Mouse (Mus musculus) mature B cell (primary cell): ENCODE data around the gene Syt7.

ENCODE experiments used
- in situ Hi-C: fragments of 300-500 bp; cut with MboI; formaldehyde crosslinking; loops from 2 replicates; pipeline ENCODE4 v1.14.3; 2019

Gene Syt7

DNA sequence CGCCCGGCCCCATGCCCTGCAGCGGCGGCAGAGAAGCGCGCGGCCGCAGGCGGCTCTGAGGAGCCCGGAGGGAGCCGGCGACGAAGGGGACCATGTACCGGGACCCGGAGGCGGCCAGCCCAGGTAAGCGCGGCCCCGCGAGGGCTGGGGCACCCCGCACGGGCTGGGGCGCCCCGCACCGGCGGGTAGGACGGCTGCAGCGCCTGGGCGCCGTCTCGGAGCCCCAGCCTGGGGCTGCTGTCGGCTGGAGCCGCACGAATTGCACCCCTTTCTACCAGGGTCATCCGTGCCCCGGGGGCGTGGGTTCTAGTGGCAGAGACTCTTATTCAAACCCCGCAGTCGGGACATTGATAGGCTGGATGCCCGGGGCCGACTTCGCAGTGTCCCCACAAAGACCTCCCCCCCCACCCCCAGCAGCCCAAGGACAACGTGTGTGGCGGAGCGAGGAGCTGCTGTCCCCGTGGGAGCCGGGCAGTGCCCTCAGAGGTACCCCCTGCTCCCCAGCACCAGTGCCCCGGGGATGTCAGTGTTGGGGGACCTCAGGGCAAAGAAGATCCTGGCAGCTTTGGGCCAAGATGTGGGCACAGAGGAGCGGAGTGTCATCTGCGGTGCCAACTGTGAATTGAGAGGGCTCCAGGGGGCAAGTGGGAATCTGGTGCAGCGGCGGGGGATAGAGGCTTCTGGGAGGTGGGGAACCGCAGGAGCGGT lies 655 bp downstream of the Syt7 start:
- in situ Hi-C loops: no loop called here

- in situ Hi-C loops: no loop called here
Measured at GRCm38 (mm10) chr19:10390099-10390680, 1.3 kb downstream of the Syt7 start.

DNA sequence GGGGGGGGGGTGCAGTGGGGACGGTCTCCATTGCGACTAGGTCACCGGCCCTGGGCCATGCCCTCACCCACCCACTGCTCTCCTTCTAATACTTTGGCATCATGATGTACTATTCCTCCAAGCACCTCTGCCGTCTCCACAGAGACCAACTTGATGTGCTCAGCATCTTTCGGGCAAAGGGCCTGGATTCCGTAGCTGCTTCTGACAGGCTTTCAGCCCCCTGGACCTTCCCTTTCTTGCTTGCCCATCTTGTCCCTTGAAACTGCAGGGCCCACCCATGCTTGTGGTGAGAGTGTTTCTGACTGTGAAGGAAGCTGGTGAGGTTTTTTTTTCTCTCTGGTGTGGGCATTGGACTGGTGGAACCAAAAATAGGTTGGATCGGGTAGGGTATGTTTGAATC lies 2.1 kb downstream of the Syt7 start:
- in situ Hi-C loops: no loop called here

DNA sequence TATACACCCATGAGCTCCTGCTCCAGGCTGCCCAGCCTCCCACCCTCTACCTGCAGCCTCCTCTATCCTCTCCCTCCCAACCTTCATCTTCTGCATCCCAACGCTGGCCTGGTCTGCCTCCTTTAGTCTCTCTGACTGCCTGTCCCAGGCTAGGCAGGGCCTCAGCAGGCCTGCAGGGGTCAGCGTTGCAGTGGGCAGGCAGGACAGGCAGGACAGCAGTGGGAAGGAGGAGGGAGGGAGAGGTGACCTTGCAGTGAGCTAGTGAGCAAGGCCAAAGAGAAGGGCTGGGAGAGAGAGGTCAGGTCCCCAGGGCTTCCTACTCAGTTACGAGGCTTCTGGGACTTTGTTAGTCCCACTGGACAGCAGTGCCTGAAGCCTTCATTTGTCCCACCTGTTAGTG lies 3.1 kb downstream of the Syt7 start:
- in situ Hi-C loops: no loop called here

- in situ Hi-C loops: no loop called here
Measured at GRCm38 (mm10) chr19:10393471-10393870, 4.6 kb downstream of the Syt7 start.

- in situ Hi-C loops: no loop called here
Measured at GRCm38 (mm10) chr19:10393874-10394500, 5.1 kb downstream of the Syt7 start.

DNA sequence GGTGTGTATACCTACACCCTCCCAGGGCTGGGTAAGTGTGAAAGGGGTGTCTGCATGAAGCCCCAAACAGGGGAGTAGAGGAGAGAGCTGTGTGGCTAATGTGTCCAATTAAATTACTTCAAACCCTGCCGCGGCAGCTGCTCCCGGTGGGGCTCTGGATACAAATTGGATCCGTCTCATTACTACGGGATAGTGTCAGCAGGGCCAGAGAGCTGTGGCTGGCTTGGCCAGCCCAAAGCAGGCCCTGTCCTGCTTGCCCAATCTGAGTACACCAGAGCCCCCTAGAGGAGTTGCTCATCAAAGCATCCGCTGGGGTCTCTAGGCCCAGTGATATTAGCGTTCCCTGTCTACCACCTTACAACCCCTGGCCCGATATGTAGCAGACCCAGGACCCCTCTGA lies 6.3 kb downstream of the Syt7 start:
- in situ Hi-C loops: no loop called here

DNA sequence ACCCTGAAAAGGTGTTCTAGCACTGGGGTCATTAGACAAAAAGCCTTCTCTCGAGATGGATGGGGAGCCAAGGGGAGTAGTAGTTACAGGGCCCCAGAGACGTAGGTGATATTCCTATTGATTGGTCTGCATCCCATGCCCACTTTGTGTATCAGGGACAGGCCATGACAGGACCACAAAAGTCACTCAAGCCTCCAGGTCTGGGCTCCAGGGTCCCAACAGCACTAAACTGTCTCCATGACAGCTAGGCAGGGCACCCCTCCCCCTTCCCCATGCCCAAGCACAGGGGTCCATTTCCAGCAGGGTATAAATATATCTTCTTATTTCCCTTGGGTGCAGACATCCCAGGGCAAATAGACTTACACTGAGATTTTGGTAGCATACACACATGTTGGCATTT lies 8.1 kb downstream of the Syt7 start:
- in situ Hi-C loops: no loop called here

GRCm38 (mm10) chr19:10397479-10398153 lies 8.7 kb downstream of the Syt7 start:
- in situ Hi-C loops: no loop called here

DNA sequence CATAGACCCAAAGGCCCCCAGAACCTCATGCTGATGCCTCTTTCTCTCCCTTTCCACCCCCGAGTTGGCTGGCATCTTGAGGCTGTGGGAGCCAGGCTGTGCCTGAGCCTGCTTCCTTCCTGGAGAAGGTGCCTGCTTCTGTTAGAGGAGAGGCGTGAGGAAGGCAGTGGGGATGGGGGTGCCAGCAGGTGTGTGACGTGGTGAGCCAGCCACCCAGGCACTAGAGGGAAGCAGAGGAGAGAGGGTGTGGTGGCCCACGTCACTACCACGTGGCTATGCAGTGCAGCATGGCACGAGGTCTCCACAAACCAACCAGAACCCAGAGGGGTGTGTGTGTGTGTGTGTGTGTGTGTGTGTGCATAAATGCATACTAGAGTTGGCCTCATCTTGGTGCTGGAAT lies 9.4 kb downstream of the Syt7 start:
- in situ Hi-C loops: no loop called here

DNA sequence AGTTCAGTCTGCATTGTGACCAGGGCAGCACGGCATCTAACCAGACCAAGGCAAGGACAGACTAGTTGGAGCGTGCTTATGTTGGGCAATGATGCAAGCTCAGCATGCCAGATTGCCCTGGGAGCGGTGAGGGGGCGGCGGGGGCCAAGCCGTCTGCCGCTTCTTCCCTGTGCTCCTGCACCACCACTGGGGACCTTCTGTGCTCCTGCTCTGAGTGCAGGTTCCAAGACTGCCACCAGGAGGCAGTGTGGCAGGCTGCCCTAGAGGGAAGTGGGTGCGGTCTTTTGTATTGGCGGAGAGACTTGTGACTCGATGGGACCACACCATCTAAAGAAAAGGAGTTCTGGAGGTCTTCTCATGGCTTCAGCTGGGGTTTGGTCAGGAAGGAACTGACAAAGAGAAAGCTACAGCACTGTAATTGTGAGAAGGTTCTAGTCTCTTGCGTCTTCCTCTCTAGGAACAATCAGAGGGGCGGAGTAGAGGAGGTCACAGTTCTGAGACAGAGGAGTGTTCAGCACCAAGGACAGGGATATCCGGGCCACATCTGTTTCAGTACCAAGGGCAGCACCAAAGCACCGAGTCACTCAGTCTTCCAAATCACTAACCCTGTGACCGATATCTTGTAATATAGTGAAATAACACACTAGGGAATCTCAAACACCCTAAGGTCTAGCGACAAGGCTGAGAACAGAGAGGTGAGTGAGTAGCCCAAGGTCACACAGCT lies 14.0 kb downstream of the Syt7 start:
- in situ Hi-C loops: no loop called here

DNA sequence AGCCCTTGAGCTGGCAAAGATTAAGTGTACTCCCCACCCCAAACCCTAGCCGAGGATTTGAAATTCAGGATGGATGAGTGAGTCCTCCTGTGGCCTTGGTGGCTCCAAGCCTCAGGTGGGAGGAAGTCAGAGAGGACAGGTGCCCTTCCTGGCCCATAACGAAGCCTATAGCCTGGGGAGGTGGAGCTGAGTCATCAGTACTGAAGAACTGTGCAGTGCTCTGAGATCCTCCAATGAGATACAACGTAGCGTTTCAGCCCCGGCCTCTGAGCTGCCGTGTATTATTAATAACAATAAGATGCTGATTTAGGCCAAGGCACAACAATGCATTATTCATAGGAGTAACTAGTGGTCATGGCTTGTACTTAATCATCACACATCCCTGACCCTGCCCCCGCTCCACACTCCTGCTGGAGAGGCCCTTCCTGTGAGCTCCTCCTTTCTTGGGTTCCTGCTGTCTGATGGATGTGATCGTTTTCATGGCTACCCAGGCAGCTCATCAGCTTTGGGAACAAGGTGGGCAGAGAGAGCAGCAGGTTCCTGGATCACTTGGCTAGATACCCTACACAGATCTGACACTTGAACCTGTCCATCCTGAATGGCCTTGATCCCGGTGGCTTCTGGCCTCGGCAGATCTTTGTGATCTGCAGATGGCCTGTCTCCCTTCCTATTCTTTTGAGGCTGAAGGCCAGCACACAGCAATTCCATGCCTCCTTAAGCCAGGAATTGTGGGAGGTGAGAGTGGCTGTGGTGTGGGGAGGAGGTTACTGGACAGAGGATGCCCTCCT lies 14.9 kb downstream of the Syt7 start:
- in situ Hi-C loops: no loop called here

GRCm38 (mm10) chr19:10404424-10404823 lies 15.5 kb downstream of the Syt7 start:
- in situ Hi-C loops: no loop called here

- in situ Hi-C loops: no loop called here
Measured at GRCm38 (mm10) chr19:10404911-10405310, 16.0 kb downstream of the Syt7 start.

DNA sequence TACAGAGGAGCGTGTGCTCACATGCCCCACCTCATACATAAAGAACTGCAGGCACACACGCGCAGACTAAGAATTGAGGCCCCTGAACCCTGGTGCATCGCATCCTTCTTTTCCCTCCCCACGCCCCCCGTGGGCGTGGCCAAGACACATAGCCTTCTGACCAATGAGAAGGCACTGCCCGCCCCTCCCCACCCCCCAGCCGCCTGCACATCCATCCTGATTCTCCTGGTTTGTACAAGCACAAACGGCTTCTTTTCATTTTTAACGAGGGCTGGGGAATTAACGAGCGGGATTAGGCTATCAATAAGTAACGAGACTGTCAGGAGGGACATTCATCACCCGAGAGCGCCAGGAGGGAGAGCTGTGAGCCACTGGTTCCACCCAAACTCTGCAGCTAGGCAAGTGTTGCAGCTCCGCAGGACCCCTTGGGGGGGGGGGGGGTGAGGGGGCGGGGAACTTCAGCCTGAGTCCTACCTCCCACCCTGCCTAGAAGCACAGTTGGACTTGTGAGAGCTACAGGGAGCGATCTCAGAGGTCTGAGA lies 24.9 kb downstream of the Syt7 start:
- in situ Hi-C loops: no loop called here

DNA sequence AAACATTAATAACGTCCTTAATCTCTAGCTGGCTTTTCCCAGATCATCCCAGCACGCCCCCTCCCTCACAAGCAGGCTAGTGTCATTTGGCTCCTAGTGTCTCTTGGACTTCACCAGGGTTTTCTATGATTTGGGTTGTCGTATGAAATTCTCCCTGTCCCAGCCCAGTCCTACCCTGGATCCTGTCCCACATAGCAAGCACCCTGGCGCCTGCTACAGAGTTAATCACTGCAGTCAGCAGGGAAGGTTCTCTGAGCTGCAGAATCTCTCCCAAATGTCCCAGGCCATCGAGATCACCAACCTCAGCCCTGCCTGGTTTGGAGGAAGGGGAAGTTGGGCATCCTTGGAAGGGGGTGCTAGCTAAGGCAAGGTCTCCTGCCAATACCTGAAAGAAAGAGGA lies 26.6 kb downstream of the Syt7 start:
- in situ Hi-C loops: no loop called here

GRCm38 (mm10) chr19:10416889-10417288 lies 28.0 kb downstream of the Syt7 start:
- in situ Hi-C loops: no loop called here

DNA sequence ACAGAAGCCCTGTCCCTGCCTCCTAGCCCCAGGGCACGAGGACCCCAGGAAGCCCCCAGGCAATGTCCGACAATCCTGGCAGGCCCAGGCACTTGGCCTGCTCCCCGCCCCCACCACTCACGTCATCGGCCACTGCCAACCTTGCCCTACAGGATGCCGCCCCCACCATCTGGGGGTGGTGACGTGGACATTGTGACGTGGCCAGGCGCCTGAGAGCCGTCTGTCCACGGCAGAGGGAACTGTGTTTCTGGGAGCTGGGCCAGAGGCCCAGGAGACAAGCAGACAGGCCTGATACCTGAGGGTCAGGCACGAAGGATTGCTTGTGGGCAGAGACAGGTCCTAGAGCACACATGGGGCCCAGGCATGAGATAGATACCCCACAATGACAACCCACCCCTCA lies 28.5 kb downstream of the Syt7 start:
- in situ Hi-C loops: no loop called here

DNA sequence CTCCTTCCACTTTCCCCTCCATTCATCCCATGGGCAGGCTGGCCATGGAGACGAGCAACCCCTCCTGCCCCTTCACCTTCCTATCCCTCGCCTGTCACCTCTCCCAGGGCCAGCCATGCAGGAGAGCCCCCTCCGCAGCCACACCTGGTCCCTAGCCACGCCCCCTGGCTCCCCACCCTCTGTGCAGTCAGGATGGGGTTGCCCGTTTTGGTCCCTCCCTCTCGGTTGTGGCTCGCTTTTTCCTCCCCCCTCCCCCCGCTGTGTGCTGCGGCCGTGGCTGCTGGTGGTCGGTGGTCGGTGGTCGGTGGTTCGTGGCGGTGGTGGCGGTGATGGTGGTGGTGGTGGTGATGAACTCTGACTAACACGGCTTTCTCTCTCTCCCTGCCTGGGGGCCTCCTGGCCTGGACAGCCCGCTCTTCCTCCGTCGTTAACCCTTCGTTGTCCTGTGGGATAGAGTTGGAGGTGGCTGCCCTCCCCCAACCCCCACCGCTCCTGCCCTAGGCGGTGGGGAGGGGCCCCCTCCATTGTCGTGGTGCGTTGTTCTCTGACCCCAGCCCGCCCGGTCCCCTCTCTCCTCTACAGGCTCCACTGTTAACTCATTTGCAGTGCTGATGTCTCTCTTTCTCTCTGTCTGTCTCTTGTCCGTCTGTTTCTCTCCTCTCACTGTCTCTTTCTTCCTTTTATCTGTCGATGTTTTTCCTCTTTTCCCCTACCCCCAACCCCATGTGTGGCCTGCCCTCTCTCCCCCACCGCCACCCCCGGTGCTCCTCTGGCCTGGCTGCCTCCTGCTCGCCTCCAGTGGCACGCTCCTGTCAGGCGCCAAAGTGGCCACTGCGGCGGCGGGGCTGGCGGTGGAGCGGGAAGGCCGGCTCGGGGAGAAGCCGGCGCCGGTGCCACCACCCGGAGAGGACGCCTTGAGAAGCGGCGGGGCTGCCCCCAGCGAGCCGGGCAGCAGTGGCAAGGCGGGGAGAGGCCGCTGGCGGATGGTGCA lies 33.4 kb downstream of the Syt7 start:
- in situ Hi-C loops: no loop called here

GRCm38 (mm10) chr19:10424751-10425150 lies 35.9 kb downstream of the Syt7 start:
- in situ Hi-C loops: no loop called here
